In the genomic region with DNA sequence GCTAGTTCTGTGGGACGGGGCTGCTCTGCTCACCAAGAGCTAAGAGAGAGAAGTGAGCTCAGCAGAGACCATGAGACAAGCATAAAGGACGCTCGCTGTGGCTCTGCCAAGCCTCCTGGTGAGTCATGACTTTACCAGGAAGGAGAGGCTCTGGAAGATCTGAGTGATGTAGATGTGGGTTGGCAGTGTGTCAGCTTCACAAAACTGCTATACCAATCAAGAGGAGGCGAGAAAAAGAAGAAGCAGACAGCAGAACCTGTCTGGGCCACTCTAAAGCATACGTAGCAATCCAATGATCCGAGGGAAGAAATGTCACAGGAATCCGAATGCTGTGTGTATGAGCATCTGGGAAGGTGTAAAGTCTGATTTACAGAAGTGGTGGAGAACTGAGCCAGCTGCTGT, we compare ENCODE assay signal across 9 mouse cellular contexts. TPM values are rescaled to one million over a fixed set of nuclear protein-coding genes. Genes with fewer than 3 reads are reported as not detected.
DNase-seq lines count a peak whose midpoint lies in the region; ATAC-seq and TF ChIP-seq lines count a peak whose summit lies in the region.
"Had no signal": no experiment of that assay in that cellular context is flagged by ENCODE, and none has a peak within 500 bp of the region (broad histone marks: within the 10 kb centered on the region; RNA-seq: fewer than 3 reads in every experiment).

No protein-coding gene starts in this region.

- H3K9me3 ChIP-seq in heart, embryonic 11.5 days (replicated peaks; ENCODE audit: control insufficient read depth, low read length) = no peaks in the 10 kb centered on the region
- H3K9me3 ChIP-seq in heart, embryonic 14.5 days (ENCODE audit: control insufficient read depth, low read length) = peaks cover 3% of the 10 kb centered on the region; the same call in 1 of the 2 replicates
- H3K9me3 ChIP-seq in lung, postnatal 0 days (ENCODE audit: low read length) = no peaks in the 10 kb centered on the region
- H3K9me3 ChIP-seq: neural tube, embryonic 13.5 days had no signal

- H3K4me1 ChIP-seq in heart, embryonic 11.5 days (ENCODE audit: control insufficient read depth, insufficient read depth, low read length) = no peaks in the 10 kb centered on the region; the same call in 1 of the 2 replicates
- H3K4me1 ChIP-seq in heart, embryonic 14.5 days (ENCODE audit: control insufficient read depth in 2 of 2, insufficient read depth in 2 of 2, low read length in 2 of 2) = peaks cover 4% of the 10 kb centered on the region in 2 experiments; a peak in 2 of 4 replicates
- H3K4me1 ChIP-seq in lung, postnatal 0 days (ENCODE audit: insufficient read depth, low read depth, low read length) = 0 out of 2 replicates have a peak, but pooled peaks cover 4% of the 10 kb centered on the region

- H3K36me3 ChIP-seq in heart, embryonic 11.5 days (ENCODE audit: control insufficient read depth, insufficient read depth, low read length) = no peaks in the 10 kb centered on the region
- no peaks in the 10 kb centered on the region for H3K36me3 ChIP-seq in heart, embryonic 14.5 days (ENCODE audit: control insufficient read depth, insufficient read depth, low read length)
- H3K36me3 ChIP-seq in lung, postnatal 0 days (ENCODE audit: insufficient read depth, low read length) = no peaks in the 10 kb centered on the region
- H3K36me3 ChIP-seq: neural tube, embryonic 13.5 days had no signal

- no peak for TF ChIP-seq CTCF in lung, postnatal 0 days (IDR thresholded peaks at IDR 0.05)

- DNase-seq in heart, adult 18-20 months = peak; percentile 34 to 69
- DNase-seq in adrenal gland, adult 8-10 months = peak; percentile 75
- peak; percentile 83 for DNase-seq in lung, postnatal 0 days (ENCODE audit: low spot score)
- DNase-seq in c-Kit-positive CD71-positive TER-119-positive erythroid progenitor cells, embryonic 14.5 days (ENCODE audit: low spot score) = no peak
- DNase-seq in natural killer cell, adult 2 months (ENCODE audit: low spot score in 2 of 2) = no peak
- no peak for DNase-seq in thymus, postnatal 4 days

- H3K4me3 ChIP-seq in heart, embryonic 11.5 days (ENCODE audit: low read depth, low read length) = no peak overlapping the region
- no peak overlapping the region for H3K4me3 ChIP-seq in heart, embryonic 14.5 days (ENCODE audit: control insufficient read depth in 1 of 2, insufficient read depth in 1 of 2, low read depth in 1 of 2, low read length in 2 of 2)
- no peak overlapping the region for H3K4me3 ChIP-seq in lung, postnatal 0 days (ENCODE audit: low read depth, low read length)
- H3K4me3 ChIP-seq: neural tube, embryonic 13.5 days had no signal

- WGBS in heart, embryonic 11.5 days (ENCODE audit: insufficient replicate concordance) = 49% methylated on average over 7 of the region's 7 CpGs
- 42% methylated on average over 7 of the region's 7 CpGs for WGBS in heart, embryonic 14.5 days
- 42% methylated on average over 7 of the region's 7 CpGs for WGBS in lung, postnatal 0 days

- TF ChIP-seq EP300 in lung, postnatal 0 days (IDR thresholded peaks at IDR 0.05) = no peak

- H3K27me3 ChIP-seq in heart, embryonic 11.5 days (ENCODE audit: control insufficient read depth, insufficient read depth, low read length) = no peaks in the 10 kb centered on the region
- no peaks in the 10 kb centered on the region for H3K27me3 ChIP-seq in heart, embryonic 14.5 days (ENCODE audit: control insufficient read depth, insufficient read depth, low read length)
- no peaks in the 10 kb centered on the region for H3K27me3 ChIP-seq in lung, postnatal 0 days (replicated peaks; ENCODE audit: insufficient read depth, low read length)
- H3K27me3 ChIP-seq: neural tube, embryonic 13.5 days had no signal

- no peak overlapping the region for H3K27ac ChIP-seq in heart, embryonic 11.5 days (ENCODE audit: low read depth, low read length)
- peak overlapping the region in 1 of 2 experiments; percentile 54; a peak in 3 of 4 replicates for H3K27ac ChIP-seq in heart, embryonic 14.5 days (replicated peaks in 1 of 2; ENCODE audit: control insufficient read depth in 1 of 2, insufficient read depth in 1 of 2, low read depth in 2 of 2, low read length in 2 of 2)
- no peak overlapping the region for H3K27ac ChIP-seq in lung, postnatal 0 days (ENCODE audit: low read length)
- H3K27ac ChIP-seq: neural tube, embryonic 13.5 days had no signal

- H3K9ac ChIP-seq in heart, embryonic 11.5 days (ENCODE audit: low read depth, low read length) = no peak overlapping the region
- no peak overlapping the region for H3K9ac ChIP-seq in heart, embryonic 14.5 days (ENCODE audit: low read length)
- no peak overlapping the region for H3K9ac ChIP-seq in lung, postnatal 0 days (replicated peaks; ENCODE audit: low read depth)
- H3K9ac ChIP-seq: neural tube, embryonic 13.5 days had no signal

- H3K4me2 ChIP-seq in heart, embryonic 11.5 days = no peak overlapping the region
- H3K4me2 ChIP-seq in heart, embryonic 14.5 days (ENCODE audit: low read length) = no peak overlapping the region
- no peak overlapping the region for H3K4me2 ChIP-seq in lung, postnatal 0 days (replicated peaks; ENCODE audit: low read depth, low read length)
- H3K4me2 ChIP-seq: neural tube, embryonic 13.5 days had no signal

- no peak for ATAC-seq in heart, embryonic 11.5 days (replicated peaks; ENCODE audit: insufficient number of reproducible peaks, low FRiP score, low TSS enrichment)
- peak; percentile 62; the same call in 1 of the 2 replicates for ATAC-seq in heart, embryonic 14.5 days (ENCODE audit: insufficient number of reproducible peaks, insufficient read depth, low FRiP score, low read depth)
- peak; percentile 89 for ATAC-seq in lung, postnatal 0 days

RNA-seq across cellular contexts. Expression of gene Fam50b, which starts 19.2 kb away (rescaled TPM):
- total RNA-seq in heart, adult 18-20 months (2021) = not detected
- not detected in 2 replicates for polyA plus RNA-seq in heart, embryonic 11.5 days (2014; fragmentation: Nextera tagmentation; extraction: Ambion mirVana)
- not detected for total RNA-seq in adrenal gland, adult 8-10 months (2022)
- polyA plus RNA-seq in heart, embryonic 14.5 days (2014; fragmentation: Nextera tagmentation; extraction: Ambion mirVana) = 0.16 TPM in 1 of 2 replicates, not detected in the other
- 0.10 and 0.11 TPM in 2 replicates for polyA plus RNA-seq in lung, postnatal 0 days (2015; fragmentation: Nextera tagmentation; extraction: Ambion mirVana)
- polyA plus RNA-seq: neural tube, embryonic 13.5 days had no signal

Comparison
In these comparisons a context has a peak if more than half of its experiments do, and no peak if none do; other contexts are left out.
1. DNase-seq: peak in heart, adult 18-20 months (2 of 2), adrenal gland, adult 8-10 months (single experiment) and lung, postnatal 0 days (single experiment); none in c-Kit-positive CD71-positive TER-119-positive erythroid progenitor cells, embryonic 14.5 days (single experiment), natural killer cell, adult 2 months (0 of 2) and thymus, postnatal 4 days (single experiment).